Mouse (Mus musculus) stomach, embryonic 14.5 days (tissue): ENCODE data around the gene Mastl. TPM values are rescaled to one million over a fixed set of nuclear protein-coding genes. Genes with fewer than 3 reads are reported as not detected.

Experiments
- ATAC-seq: fragments of 200-750 bp; cut with Nextera tagmentation; 2 replicates; pipeline ENCODE4 v1.8.0; 2017; ENCODE audit warnings: low read depth, moderate TSS enrichment; ENCODE audit not compliant: insufficient number of reproducible peaks, insufficient read depth, low FRiP score
- H3K27ac ChIP-seq: fragments of 300-500 bp; sonication (generic); 2 replicates; pipeline ENCODE4 v1.5.1; 2014; ENCODE audit warnings: mild to moderate bottlenecking, low read length, moderate library complexity, mixed read lengths
- H3K27me3 ChIP-seq: fragments of 300-500 bp; sonication (generic); 2 replicates; pipeline ENCODE4 v1.6.1; 2014; ENCODE audit warnings: low read length, control low read depth, mixed read lengths; ENCODE audit not compliant: control insufficient read depth, insufficient read depth
- H3K36me3 ChIP-seq: fragments of 300-500 bp; sonication (generic); 2 replicates; pipeline ENCODE4 v1.6.1; 2014; ENCODE audit warnings: mild to moderate bottlenecking, control low read depth, low read length, moderate library complexity, mixed read lengths; ENCODE audit not compliant: control insufficient read depth, insufficient read depth
- H3K4me1 ChIP-seq: fragments of 300-500 bp; sonication (generic); 2 replicates; pipeline ENCODE4 v1.6.1; 2014; ENCODE audit warnings: low read length, control low read depth, mixed read lengths; ENCODE audit not compliant: control insufficient read depth, insufficient read depth
- H3K4me2 ChIP-seq: fragments of 300-500 bp; sonication (generic); replicated peaks from 2 replicates; pipeline ENCODE4 v1.6.1; 2014; ENCODE audit warnings: low read depth, low read length, control low read depth
- H3K4me3 ChIP-seq: fragments of 300-500 bp; sonication (generic); 2 replicates; pipeline ENCODE4 v1.5.1; 2014; ENCODE audit warnings: low read depth, low read length, control low read depth
- H3K9ac ChIP-seq: fragments of 300-500 bp; sonication (generic); replicated peaks from 2 replicates; pipeline ENCODE4 v1.6.1; 2014; ENCODE audit warnings: low read depth, mild to moderate bottlenecking, control low read depth, low read length, moderate library complexity, mixed read lengths
- H3K9me3 ChIP-seq: fragments of 300-500 bp; sonication (generic); 2 replicates; pipeline ENCODE4 v1.6.1; 2016; ENCODE audit warnings: low read depth, low read length, control low read depth; ENCODE audit not compliant: control insufficient read depth
- WGBS: fragments of 180-500 bp; shearing (Covaris S2); extraction: QIAGEN DNeasy Blood & Tissue Kit; methylation state at CpG from one replicate; pipeline ENCODE4 v1.1.7; 2014; 5-methylcytosine and 5-hydroxymethylcytosine counted together
- polyA plus RNA-seq: library from polyadenylated mRNA; unstranded; fragments of >200 nt; fragmentation: Nextera tagmentation; extraction: Ambion mirVana; gene quantifications from 2 replicates; pipeline ENCODE4 v1.2.1, GENCODE M21; 2014

The Mastl gene
- polyA plus RNA-seq = 12.3 and 15.9 TPM in 2 replicates

DNA sequence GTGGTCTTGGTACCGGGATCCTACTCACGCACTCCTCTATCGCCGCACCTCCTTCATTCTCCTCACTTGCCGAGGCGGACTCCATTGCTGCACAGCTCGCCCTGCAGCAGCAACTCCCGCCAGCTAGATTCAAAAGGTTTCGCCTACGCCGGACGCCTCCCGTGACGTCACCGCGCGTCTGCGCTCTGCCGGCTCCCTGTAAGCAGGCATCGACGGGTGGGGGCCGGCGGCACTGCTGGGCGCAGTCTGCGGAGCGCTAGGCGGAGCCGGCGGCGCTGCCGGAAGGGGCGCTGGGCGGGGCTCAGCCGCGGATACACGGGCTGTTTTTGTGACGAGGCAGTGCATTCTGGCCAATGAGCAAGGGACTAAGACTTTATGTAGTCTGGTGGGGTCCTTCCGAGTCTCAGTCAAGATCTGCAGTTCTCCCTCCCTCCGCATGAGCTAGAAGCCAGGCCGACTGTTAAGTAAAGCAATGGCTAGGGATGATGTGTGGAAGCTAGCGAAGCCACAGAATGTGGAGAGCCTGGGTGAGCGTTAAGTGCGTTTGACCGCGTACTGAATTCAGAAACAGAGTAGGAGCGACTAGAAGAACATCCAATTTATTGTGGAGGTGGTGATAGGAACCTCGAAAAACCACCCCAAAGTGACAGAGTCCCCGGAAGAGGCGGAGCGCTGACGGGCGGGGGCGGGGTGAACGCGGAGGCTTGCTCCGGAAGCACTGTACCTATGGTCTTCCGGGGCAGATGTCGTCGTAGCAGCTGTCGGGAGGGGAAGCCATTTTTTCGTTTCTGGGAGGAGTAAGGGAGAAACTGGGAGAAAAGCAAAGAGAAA is at the start of gene Mastl, which contains the start of gene Yme1l1:
Gene Mastl, minus strand, starts transcription at position 248 of the 831 bp plus-strand sequence.
Gene Yme1l1, plus strand, starts transcription at position 593 of the 831 bp plus-strand sequence.
- Histone ChIP-seq H3K36me3 (no peaks in the 10 kb centered on the region; the same call in 1 of the 2 replicates), H3K4me1 (peaks cover 19% of the 10 kb centered on the region), H3K9me3 (no peaks in the 10 kb centered on the region), H3K9ac (peak within 1 kb of the TSS; percentile 59), H3K27ac (peak within 1 kb of the TSS; percentile 95), H3K4me2 (peak within 1 kb of the TSS; percentile 61), H3K27me3 (no peaks in the 10 kb centered on the region), H3K4me3 (peak within 1 kb of the TSS; percentile 80)
- ATAC-seq = peak; percentile 98
- under 1% methylated on average over 61 of the region's 61 CpGs for WGBS

DNA sequence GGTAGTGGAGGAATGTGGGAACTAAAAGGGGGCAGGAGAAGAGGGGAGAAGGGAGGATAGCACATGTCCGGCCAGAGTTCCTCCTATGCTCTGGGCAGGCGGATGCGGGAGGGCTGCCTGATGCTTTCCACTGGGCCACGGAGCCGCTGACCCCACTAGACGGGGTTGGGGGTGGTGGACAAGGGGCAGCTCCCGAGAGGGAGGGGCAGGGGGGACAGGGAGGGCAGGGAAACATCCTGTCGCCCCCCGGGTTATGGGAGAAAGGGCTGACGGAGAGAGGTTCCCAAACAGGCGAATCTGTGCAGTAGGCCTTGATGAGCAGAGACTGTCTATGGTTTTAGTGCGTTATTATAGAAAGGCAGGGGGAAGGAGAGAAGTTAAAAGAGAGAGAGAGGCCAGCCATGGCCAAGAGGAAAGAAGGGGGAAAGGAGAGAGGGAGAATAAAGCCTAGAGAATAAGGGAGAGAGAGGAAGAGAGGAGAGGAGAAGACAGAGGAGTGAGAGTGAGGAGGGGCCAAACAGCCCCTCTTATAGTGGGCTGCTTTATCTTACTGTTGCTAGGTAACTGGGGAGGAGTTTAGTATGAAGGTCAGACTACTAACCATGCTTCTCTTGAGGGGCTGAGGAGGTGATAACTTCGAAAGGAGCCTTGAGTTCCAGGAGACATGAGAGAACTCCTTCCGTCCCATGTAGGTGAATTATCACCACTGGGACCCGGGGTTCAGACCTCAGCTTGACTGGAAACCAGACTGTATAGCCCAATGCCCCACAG is 47.3 kb upstream of the Mastl start:
- H3K9me3 ChIP-seq = no peaks in the 10 kb centered on the region
- H3K36me3 ChIP-seq = peaks cover 12% of the 10 kb centered on the region
- H3K4me3 ChIP-seq = no peak overlapping the region
- H3K4me1 ChIP-seq = no peaks in the 10 kb centered on the region
- no peak overlapping the region for H3K9ac ChIP-seq
- H3K27ac ChIP-seq = no peak overlapping the region
- 61% methylated on average over 15 of the region's 15 CpGs for WGBS
- no peak overlapping the region for H3K4me2 ChIP-seq
- peak; percentile 6; the same call in 1 of the 2 replicates for ATAC-seq
- H3K27me3 ChIP-seq = no peaks in the 10 kb centered on the region

DNA sequence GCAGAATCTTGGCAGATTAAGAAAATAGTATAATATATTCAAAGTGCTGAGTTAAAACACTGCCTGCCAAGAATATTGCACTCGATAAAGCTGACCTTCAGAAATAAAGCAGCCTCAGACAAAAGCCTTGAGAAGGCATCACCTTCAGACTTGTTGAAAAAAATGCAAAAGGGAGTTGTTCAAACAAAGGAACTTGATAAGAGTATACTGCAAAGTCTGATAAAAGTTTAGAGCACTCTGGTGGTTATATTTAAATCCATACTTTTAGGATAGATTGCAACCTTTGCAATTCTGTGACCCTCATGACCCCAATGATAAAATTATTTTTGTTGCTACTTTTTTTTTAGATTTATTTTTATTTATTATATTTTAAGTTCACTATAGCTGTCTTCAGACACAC is 45.2 kb upstream of the Mastl start:
- Histone ChIP-seq H3K4me1 (no peaks in the 10 kb centered on the region), H3K9me3 (no peaks in the 10 kb centered on the region), H3K36me3 (peaks cover 18% of the 10 kb centered on the region), H3K4me3 (no peak overlapping the region), H3K9ac (no peak overlapping the region), H3K4me2 (no peak overlapping the region), H3K27ac (no peak overlapping the region), H3K27me3 (no peaks in the 10 kb centered on the region)
- WGBS = 77% methylated on average over 1 of the region's 1 CpGs
- no peak for ATAC-seq

DNA sequence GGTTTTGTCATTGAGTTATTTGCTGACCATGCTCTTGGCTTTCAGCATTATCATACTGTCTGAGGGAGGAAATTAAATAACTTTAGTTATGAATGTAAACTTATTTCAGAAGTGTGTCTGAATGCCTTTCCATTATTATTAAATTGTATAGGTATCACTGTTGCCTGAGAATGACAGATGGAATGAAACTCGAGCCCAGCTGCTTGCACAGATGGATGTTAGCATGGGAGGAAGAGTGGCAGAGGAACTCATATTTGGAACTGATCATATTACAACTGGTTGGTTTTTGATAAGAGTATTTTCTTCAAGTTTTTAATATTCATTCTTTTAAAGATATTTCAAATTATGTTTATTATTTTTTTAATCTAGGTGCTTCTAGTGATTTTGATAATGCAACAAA is 38.5 kb upstream of the Mastl start:
- Histone ChIP-seq H3K9ac (no peak overlapping the region), H3K4me1 (no peaks in the 10 kb centered on the region), H3K36me3 (peaks cover 50% of the 10 kb centered on the region), H3K4me3 (no peak overlapping the region), H3K27me3 (no peaks in the 10 kb centered on the region), H3K4me2 (no peak overlapping the region), H3K9me3 (no peaks in the 10 kb centered on the region), H3K27ac (no peak overlapping the region)
- ATAC-seq = no peak
- 80% methylated on average over 1 of the region's 1 CpGs for whole genome bisulfite sequencing

DNA sequence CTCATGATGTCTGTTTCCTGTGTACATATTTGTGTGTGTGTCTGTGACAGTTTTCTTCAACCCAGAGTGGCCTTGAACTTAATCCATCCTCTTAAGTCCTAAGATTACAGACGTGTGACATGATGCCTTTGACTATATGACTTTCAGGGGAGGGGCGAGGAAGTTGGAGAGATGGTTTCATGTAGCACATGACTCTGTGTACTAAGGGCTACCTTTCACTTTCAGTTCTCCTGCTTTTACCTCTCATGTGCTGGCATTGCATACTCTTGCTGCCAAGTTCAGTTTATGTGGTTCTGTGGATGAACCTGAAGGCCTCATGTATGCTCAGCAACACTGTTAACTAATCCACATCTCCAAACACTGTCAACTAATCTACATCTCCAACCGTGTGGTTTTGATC is 16.5 kb upstream of the Mastl start:
- WGBS = 81% methylated on average over 3 of the region's 3 CpGs

DNA sequence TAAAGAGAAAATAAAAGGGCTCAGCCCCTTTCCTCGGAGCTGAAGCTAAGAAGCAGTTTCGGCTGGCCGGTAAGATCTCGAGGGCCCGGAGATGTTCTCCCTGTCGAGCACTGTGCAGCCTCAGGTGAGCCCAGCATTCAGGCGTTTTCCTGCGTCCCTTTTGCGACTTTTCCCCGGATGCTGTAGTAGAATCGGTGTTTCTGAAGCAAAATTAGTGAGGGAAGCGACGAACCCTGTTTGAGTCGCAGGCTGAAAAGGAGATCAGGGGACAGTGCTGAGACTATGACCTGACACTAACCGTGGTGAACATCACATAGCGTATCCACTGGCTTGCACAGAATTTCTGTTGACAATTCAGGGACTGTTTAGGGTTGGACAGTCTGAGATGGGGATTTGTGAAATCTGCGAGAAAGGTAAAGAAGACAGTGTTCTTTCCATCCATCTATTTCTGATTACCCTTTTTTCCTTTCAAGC is 821 bp upstream of the Mastl start:
- H3K9ac ChIP-seq = peak overlapping the region; percentile 59
- H3K27me3 ChIP-seq = no peaks in the 10 kb centered on the region
- WGBS = 0% methylated on average over 17 of the region's 17 CpGs
- H3K4me3 ChIP-seq = peak overlapping the region; percentile 80
- peak overlapping the region; percentile 95 for H3K27ac ChIP-seq
- no peaks in the 10 kb centered on the region; the same call in 1 of the 2 replicates for H3K36me3 ChIP-seq
- peaks cover 19% of the 10 kb centered on the region for H3K4me1 ChIP-seq
- peak overlapping the region; percentile 38 for H3K4me2 ChIP-seq
- ATAC-seq = peak; percentile 1; the same call in 1 of the 2 replicates
- no peaks in the 10 kb centered on the region for H3K9me3 ChIP-seq

More for the DNA sequence above, 16.5 kb upstream of the Mastl start:
- Histone ChIP-seq H3K4me3 (no peak overlapping the region), H3K27me3 (no peaks in the 10 kb centered on the region), H3K4me2 (no peak overlapping the region), H3K9me3 (no peaks in the 10 kb centered on the region), H3K27ac (no peak overlapping the region), H3K9ac (no peak overlapping the region), H3K4me1 (no peaks in the 10 kb centered on the region), H3K36me3 (peaks cover 56% of the 10 kb centered on the region)
- ATAC-seq = no peak

DNA sequence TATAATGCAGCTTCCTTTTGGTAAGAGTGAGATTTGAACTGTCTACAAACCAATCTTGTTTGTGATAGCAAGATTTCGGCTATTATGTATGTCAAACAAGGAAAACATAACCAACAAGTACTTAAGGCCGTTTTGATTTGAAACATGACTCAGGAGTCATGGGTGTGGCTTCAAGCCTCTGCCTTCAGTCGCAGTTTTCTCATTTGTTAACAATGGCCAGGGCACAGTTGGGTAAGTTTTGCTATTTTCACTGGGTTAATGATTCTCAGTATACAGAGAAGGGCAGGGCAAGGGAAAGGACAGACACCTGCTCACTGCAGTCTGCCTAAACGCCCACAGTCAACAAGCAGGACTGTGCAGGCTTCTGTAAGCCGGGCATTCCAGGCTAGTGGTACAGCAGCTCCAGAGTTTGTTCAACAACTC is 614 bp downstream of the Mastl start:
- peak; percentile 50 for ATAC-seq
- Histone ChIP-seq H3K9me3 (no peaks in the 10 kb centered on the region), H3K4me2 (peak overlapping the region; percentile 61), H3K27ac (peak overlapping the region; percentile 95; the same call in 1 of the 2 replicates), H3K36me3 (no peaks in the 10 kb centered on the region), H3K4me1 (peaks cover 19% of the 10 kb centered on the region), H3K9ac (peak overlapping the region; percentile 47), H3K4me3 (peak overlapping the region; percentile 80), H3K27me3 (no peaks in the 10 kb centered on the region)
- 5% methylated on average over 5 of the region's 5 CpGs for WGBS

DNA sequence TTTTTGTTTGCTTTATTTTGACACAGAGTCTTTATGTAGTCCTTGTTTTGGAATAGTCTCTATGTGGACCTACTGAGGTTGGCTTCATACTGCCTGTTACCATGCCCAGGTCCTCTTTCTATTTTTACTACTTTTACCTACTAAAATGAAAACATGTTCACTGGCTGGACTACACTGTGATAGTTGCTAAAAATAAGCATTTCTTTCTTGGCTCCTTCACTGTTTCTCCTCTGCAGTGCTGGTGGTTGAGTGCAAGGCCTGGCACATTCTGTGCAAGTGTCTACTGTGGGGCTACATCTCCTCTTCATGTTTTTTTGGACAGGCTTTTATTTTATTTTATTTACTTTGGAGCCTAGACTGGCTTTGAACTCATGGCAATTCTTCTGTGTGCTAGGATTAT is 36.3 kb downstream of the Mastl start:
- no peak overlapping the region for H3K9ac ChIP-seq
- no peaks in the 10 kb centered on the region for H3K4me1 ChIP-seq
- H3K27ac ChIP-seq = no peak overlapping the region
- H3K4me3 ChIP-seq = no peak overlapping the region
- no peak for ATAC-seq
- no peaks in the 10 kb centered on the region for H3K9me3 ChIP-seq
- no peak overlapping the region for H3K4me2 ChIP-seq
- H3K27me3 ChIP-seq = no peaks in the 10 kb centered on the region
- H3K36me3 ChIP-seq = peaks cover 8% of the 10 kb centered on the region; the same call in 1 of the 2 replicates
